Mouse (Mus musculus) E14TG2a.4 (cell line): ENCODE data around the gene Crim1.

Source experiments
- CTCF ChIP-seq: conservative IDR thresholded peaks from 2 replicates; pipeline ENCODE4 v1.5.1; 2014; ENCODE audit warnings: low read length
- NANOG ChIP-seq: IDR thresholded peaks from 2 replicates; pipeline ENCODE4 v1.6.1; 2014; ENCODE audit warnings: borderline replicate concordance, low read length, mixed read lengths

- no peak for TF ChIP-seq CTCF
- TF ChIP-seq NANOG: no peak
Measured at GRCm38 (mm10) chr17:78256534-78256933, 56.5 kb downstream of the Crim1 start.
